Mouse (Mus musculus) brown adipose tissue, adult 24 weeks (tissue): ENCODE data around the gene Defa32. TPM values are rescaled to one million over a fixed set of nuclear protein-coding genes. Genes with fewer than 3 reads are reported as not detected.
"Not testable (repeated sequence)": the region's sequence is repeated elsewhere in the genome, so short reads cannot be mapped to it uniquely, and the experiment has no call there.

Source experiments
- H3K27ac ChIP-seq: fragments of 200-500 bp; replicated peaks from 2 replicates; pipeline ENCODE4 v1.5.1; 2012; ENCODE audit warnings: low read depth, mild to moderate bottlenecking, low read length
- H3K4me1 ChIP-seq: fragments of 200-500 bp; 2 replicates; pipeline ENCODE4 v1.6.1; 2012; ENCODE audit warnings: low read length, mixed read lengths; ENCODE audit not compliant: control insufficient read depth, insufficient read depth, insufficient read length
- H3K4me3 ChIP-seq: fragments of 200-500 bp; 2 replicates; pipeline ENCODE4 v1.5.1; 2012; ENCODE audit warnings: low read depth, mild to moderate bottlenecking, low read length, moderate library complexity; ENCODE audit not compliant: insufficient read depth
- polyA plus RNA-seq: library from polyadenylated mRNA; stranded (reverse); fragments of >200 nt; gene quantifications from 2 replicates; pipeline ENCODE4 v1.2.4, GENCODE M21; 2012; ENCODE audit not compliant: missing spikeins, insufficient read depth, insufficient read length

Gene Defa32
- not detected in 2 replicates for polyA plus RNA-seq

DNA sequence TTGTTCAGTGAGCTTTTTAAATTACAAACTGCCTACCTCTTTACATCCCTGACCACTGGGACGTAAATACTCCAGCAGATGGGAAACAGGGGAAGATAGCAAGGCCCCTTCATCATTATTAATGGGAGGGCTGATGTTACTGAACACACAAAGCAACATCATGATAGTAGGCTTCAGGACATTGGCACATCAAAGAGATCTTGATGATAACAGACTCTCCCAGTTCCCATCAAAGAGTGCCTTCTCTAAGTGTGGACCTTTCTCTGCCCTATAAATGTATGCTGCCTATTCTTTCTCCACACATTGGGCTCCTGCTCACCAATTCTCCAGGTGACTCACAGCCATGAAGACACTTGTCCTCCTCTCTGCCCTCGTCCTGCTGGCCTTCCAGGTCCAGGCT is at the start of gene Defa32:
Gene Defa32 (plus strand): TSS at position 301 of the 400 bp plus-strand sequence.
- H3K4me3 ChIP-seq, H3K27ac ChIP-seq, H3K4me1 ChIP-seq: not testable (repeated sequence)

DNA sequence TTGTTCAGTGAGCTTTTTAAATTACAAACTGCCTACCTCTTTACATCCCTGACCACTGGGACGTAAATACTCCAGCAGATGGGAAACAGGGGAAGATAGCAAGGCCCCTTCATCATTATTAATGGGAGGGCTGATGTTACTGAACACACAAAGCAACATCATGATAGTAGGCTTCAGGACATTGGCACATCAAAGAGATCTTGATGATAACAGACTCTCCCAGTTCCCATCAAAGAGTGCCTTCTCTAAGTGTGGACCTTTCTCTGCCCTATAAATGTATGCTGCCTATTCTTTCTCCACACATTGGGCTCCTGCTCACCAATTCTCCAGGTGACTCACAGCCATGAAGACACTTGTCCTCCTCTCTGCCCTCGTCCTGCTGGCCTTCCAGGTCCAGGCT is 19.9 kb upstream of the Defa32 start, which contains the start of gene Defa20:
Gene Defa20 (plus strand): TSS at position 301 of the 400 bp plus-strand sequence.
- H3K4me3 ChIP-seq, H3K4me1 ChIP-seq, H3K27ac ChIP-seq: not testable (repeated sequence)

DNA sequence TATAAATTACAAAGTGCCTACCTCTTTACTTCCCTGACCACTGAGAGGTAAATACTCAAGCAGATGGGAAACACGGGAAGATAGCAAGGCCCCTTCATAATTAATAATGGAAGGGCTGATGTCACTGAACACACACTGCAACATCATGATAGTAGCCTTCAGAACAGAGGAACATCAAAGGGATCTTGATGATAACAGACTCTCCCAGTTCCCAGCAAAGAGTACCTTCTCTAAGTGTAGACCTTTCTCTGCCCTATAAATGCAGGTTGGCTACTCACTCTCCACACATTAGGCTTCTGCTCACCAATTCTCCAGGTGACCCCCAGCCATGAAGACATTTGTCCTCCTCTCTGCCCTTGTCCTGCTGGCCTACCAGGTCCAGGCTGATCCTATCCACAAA is 36.3 kb downstream of the Defa32 start, which contains the start of gene Defa37:
Gene Defa37 (plus strand): TSS at position 301 of the 400 bp plus-strand sequence.
- not testable (repeated sequence) for H3K4me3 ChIP-seq, H3K4me1 ChIP-seq, H3K27ac ChIP-seq

Other genes with a start within 250 kb of the Defa32 start
- not detected in 2 replicates for gene Defa27, start 213.5 kb upstream of the Defa32 start, polyA plus RNA-seq
- gene Defa29, start 202.0 kb upstream of the Defa32 start, polyA plus RNA-seq: not detected in 2 replicates
- gene Defa2, start 150.5 kb upstream of the Defa32 start, polyA plus RNA-seq: not detected in 2 replicates
- gene Defa33, start 137.2 kb upstream of the Defa32 start, polyA plus RNA-seq: not detected in 2 replicates
- not detected in 2 replicates for gene Defa36, start 101.6 kb upstream of the Defa32 start, polyA plus RNA-seq
- not detected in 2 replicates for gene Gm7849, start 72.5 kb upstream of the Defa32 start, polyA plus RNA-seq
- not detected in 2 replicates for gene Defa20, start 19.8 kb upstream of the Defa32 start, polyA plus RNA-seq
- not detected in 2 replicates for gene Defa37, start 36.4 kb downstream of the Defa32 start, polyA plus RNA-seq
- gene Defa28, start 54.0 kb downstream of the Defa32 start, polyA plus RNA-seq: not detected in 2 replicates
- gene Gm7861, start 65.5 kb downstream of the Defa32 start, polyA plus RNA-seq: not detected in 2 replicates
- not detected in 2 replicates for gene Defa26, start 89.2 kb downstream of the Defa32 start, polyA plus RNA-seq
- not detected in 2 replicates for gene Defa17, start 126.7 kb downstream of the Defa32 start, polyA plus RNA-seq
- gene Defa34, start 136.8 kb downstream of the Defa32 start, polyA plus RNA-seq: not detected in 2 replicates
- not detected in 2 replicates for gene AY761184, start 174.6 kb downstream of the Defa32 start, polyA plus RNA-seq
- not detected in 2 replicates for gene Defa24, start 205.5 kb downstream of the Defa32 start, polyA plus RNA-seq